Mouse (Mus musculus) stomach, embryonic 15.5 days (tissue): ENCODE results near the gene Myo7a. TPM values are rescaled to one million over a fixed set of nuclear protein-coding genes. Genes with fewer than 3 reads are reported as not detected.

Experiments
- polyA plus RNA-seq: library from polyadenylated mRNA; unstranded; fragments of >200 nt; fragmentation: Nextera tagmentation; extraction: Ambion mirVana; gene quantifications from 2 replicates; pipeline ENCODE4 v1.2.1, GENCODE M21; 2015

Myo7a gene
- polyA plus RNA-seq, 1 experiment from 2014 or later: 9.3 TPM

Other genes starting within 250 kb of the Myo7a start
- not detected in 2 replicates for gene Gdpd4, start 199.6 kb downstream of the Myo7a start, polyA plus RNA-seq
- gene Omp, start 26.0 kb upstream of the Myo7a start, polyA plus RNA-seq: 0.68 and 0.70 TPM in 2 replicates
- 13.8 and 14.9 TPM in 2 replicates for gene Capn5, start 58.8 kb upstream of the Myo7a start, polyA plus RNA-seq
- gene B3gnt6, start 80.0 kb upstream of the Myo7a start, polyA plus RNA-seq: 0.05 TPM in 2 replicates
- gene Acer3, start 201.7 kb upstream of the Myo7a start, polyA plus RNA-seq: 25.7 and 27.4 TPM in 2 replicates
- 10.2 and 10.9 TPM in 2 replicates for gene Tsku, start 241.8 kb upstream of the Myo7a start, polyA plus RNA-seq